Mouse (Mus musculus) stomach, adult 2 months (tissue): ENCODE data around the gene Scd4. TPM values are rescaled to one million over a fixed set of nuclear protein-coding genes. Genes with fewer than 3 reads are reported as not detected.

Experiments
- polyA plus RNA-seq: library from polyadenylated mRNA; depleted of rRNA; stranded (reverse); fragments of >200 nt; gene quantifications from 2 replicates; pipeline ENCODE4 v1.2.3, GENCODE M21; 2012; rRNA removed

The Scd4 gene
- 0.05 TPM in 1 of 2 replicates, not detected in the other for polyA plus RNA-seq

DNA sequence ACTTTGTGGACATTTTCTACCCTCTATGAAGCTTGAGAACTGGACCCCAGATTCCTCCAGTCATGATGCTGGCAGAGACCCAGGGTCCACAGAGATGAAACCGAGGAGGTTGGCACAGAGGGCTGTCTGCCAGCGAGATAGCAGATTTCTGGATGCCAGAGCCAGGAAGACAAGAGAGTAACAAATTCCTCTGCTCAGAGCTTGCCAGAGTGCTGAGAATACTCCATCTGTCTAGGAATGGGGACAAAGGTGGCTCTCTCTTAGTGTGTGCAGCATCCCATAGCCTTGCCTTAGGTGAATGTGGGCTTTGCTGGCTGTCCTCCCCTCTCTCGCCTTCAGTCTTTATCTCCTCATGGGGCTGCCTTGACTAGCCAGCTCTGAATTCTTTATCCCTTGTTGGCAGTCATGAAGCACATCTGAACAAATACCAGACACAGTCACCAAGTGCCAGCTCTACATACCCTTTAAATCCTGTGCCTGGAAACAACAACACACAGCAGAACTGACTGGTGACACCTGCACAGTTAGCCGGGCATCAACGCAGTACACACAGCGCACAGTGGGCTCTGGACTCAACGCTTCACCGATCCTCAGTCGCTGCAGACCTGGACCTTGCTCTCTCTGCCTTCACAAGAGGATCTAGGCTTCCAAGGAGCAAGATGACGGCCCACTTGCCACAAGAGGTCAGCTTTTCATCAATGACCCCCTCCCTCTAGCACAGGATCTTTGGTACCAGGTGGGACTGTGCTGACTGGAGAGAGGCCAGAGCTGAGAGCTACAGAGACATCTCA lies at the start of gene Scd4:
Scd4 (plus strand) TSS at position 260 of the 791 bp plus-strand sequence.

DNA sequence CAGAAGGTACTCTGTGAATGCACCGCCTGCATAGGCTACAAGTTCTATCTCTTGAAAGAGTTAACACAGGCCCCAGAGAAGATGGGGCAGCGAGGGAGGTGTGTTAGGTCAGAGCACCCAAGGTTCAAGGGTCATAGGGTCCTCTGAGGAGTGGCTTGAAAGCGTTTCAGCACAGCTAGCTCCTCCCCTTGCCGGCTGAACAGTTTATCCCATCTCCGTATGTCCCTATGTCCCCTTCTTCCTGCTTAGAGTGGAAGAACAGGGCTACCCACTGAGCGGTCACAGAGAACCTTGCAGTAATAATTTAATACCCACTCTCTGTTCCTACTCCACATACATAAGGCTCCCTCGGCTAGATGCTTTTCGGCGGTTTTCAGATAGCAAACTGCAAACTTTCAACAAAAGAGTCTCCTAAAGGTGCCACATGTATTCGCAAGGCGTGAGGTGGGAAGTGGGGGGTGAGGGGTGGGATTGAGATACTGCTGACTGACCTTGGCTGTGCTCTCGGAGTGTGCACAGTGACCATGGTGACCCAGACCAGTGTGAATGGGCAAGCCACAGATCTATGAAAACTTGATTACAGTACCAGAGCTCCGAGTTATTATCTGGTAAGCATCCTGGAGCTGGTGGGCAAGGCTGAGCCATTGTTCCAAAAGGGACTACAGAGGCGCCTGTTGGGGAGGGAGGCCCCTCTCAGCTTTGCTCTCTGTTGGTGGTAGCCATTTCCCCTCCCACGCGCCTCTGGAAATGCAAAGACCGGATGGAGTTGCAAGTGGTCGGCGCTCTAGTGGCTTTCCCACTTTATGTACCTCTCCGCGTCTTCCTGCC lies 39.7 kb upstream of the Scd4 start, which contains the start of gene Scd2:
Scd2 (plus strand) TSS at position 734 of the 828 bp plus-strand sequence.

Other genes with a start within 250 kb of the Scd4 start
- 1.8 and 3.3 TPM in 2 replicates for gene Chuk, start 225.6 kb upstream of the Scd4 start, polyA plus RNA-seq
- 0.34 and 1.0 TPM in 2 replicates for gene Cwf19l1, start 197.2 kb upstream of the Scd4 start, polyA plus RNA-seq
- 5.2 and 5.8 TPM in 2 replicates for gene Bloc1s2, start 186.6 kb upstream of the Scd4 start, polyA plus RNA-seq
- not detected in 2 replicates for gene Pkd2l1, start 140.7 kb upstream of the Scd4 start, polyA plus RNA-seq
- gene Scd3, start 129.8 kb upstream of the Scd4 start, polyA plus RNA-seq, result not detected in 2 replicates
- 22.3 and 24.2 TPM in 2 replicates for gene Scd2, start 39.4 kb upstream of the Scd4 start, polyA plus RNA-seq
- gene Scd1, start 74.8 kb downstream of the Scd4 start, polyA plus RNA-seq, result 12.3 and 53.6 TPM in 2 replicates
- gene Wnt8b, start 160.4 kb downstream of the Scd4 start, polyA plus RNA-seq, result not detected in 2 replicates
- 2.2 and 3.5 TPM in 2 replicates for gene Sec31b, start 212.8 kb downstream of the Scd4 start, polyA plus RNA-seq
- gene Gm20538, start 219.7 kb downstream of the Scd4 start, polyA plus RNA-seq, result not detected in 2 replicates
- gene Ndufb8, start 222.3 kb downstream of the Scd4 start, polyA plus RNA-seq, result 362 and 457 TPM in 2 replicates
- 5.5 and 5.8 TPM in 2 replicates for gene Hif1an, start 229.8 kb downstream of the Scd4 start, polyA plus RNA-seq